Mouse (Mus musculus): Measurements from ENCODE around the gene Slc1a5. TPM values are rescaled to one million over a fixed set of nuclear protein-coding genes. Genes with fewer than 3 reads are reported as not detected.
A peak's percentile ranks its signal among the peaks of the same experiment; 100 is the strongest.

The Slc1a5 gene
- polyA plus RNA-seq, 1 experiment: 74.6 TPM

- no peak overlapping the region for H3K4me3 ChIP-seq (ENCODE audit: insufficient read depth, low read depth, low read length)
- no peaks in the 10 kb centered on the region for H3K27me3 ChIP-seq (replicated peaks; ENCODE audit: control insufficient read depth, insufficient read depth, low read length)
- WGBS: 68% methylated on average over 5 of the region's 5 CpGs
- TF ChIP-seq CTCF (conservative IDR thresholded peaks at IDR 0.05; ENCODE audit: insufficient read depth, insufficient read length, low read depth, low read length): no peak
- TF ChIP-seq POLR2A (IDR thresholded peaks at IDR 0.05; ENCODE audit: low read depth, low read length): no peak
- no peaks in the 10 kb centered on the region for H3K4me1 ChIP-seq (ENCODE audit: control insufficient read depth, insufficient read depth, low read length)
- H3K36me3 ChIP-seq (ENCODE audit: control insufficient read depth, insufficient read depth, low read length): no peaks in the 10 kb centered on the region
- peak overlapping the region; percentile 37 for H3K27ac ChIP-seq (ENCODE audit: insufficient read depth, low read depth, low read length)
- no peak for DNase-seq
Observed at GRCm38 (mm10) chr7:16761630-16762029, 19.5 kb upstream of the Slc1a5 start.

GRCm38 (mm10) chr7:16763463-16764218, 17.5 kb upstream of the Slc1a5 start:
- no peak for TF ChIP-seq POLR2A (IDR thresholded peaks at IDR 0.05; ENCODE audit: low read depth, low read length)
- TF ChIP-seq CTCF (conservative IDR thresholded peaks at IDR 0.05; ENCODE audit: insufficient read depth, insufficient read length, low read depth, low read length): no peak
- DNase-seq: no peak
- Histone ChIP-seq H3K4me3 (ENCODE audit: insufficient read depth, low read depth, low read length) (no peak overlapping the region), H3K27ac (ENCODE audit: insufficient read depth, low read depth, low read length) (no peak overlapping the region), H3K27me3 (replicated peaks; ENCODE audit: control insufficient read depth, insufficient read depth, low read length) (no peaks in the 10 kb centered on the region), H3K4me1 (ENCODE audit: control insufficient read depth, insufficient read depth, low read length) (no peaks in the 10 kb centered on the region), H3K36me3 (ENCODE audit: control insufficient read depth, insufficient read depth, low read length) (no peaks in the 10 kb centered on the region)
- WGBS: 85% methylated on average over 7 of the region's 7 CpGs

GRCm38 (mm10) chr7:16766443-16766842, 14.7 kb upstream of the Slc1a5 start:
- Histone ChIP-seq H3K27me3 (replicated peaks; ENCODE audit: control insufficient read depth, insufficient read depth, low read length) (no peaks in the 10 kb centered on the region), H3K4me1 (ENCODE audit: control insufficient read depth, insufficient read depth, low read length) (no peaks in the 10 kb centered on the region), H3K4me3 (ENCODE audit: insufficient read depth, low read depth, low read length) (no peak overlapping the region), H3K27ac (ENCODE audit: insufficient read depth, low read depth, low read length) (no peak overlapping the region), H3K36me3 (ENCODE audit: control insufficient read depth, insufficient read depth, low read length) (no peaks in the 10 kb centered on the region)
- TF ChIP-seq POLR2A (IDR thresholded peaks at IDR 0.05; ENCODE audit: low read depth, low read length) (no peak), CTCF (conservative IDR thresholded peaks at IDR 0.05; ENCODE audit: insufficient read depth, insufficient read length, low read depth, low read length) (no peak)
- no peak for DNase-seq
- WGBS: 81% methylated on average over 2 of the region's 2 CpGs

GRCm38 (mm10) chr7:16775888-16776287, 5.3 kb upstream of the Slc1a5 start:
- H3K27ac ChIP-seq (ENCODE audit: insufficient read depth, low read depth, low read length): 0 out of 2 replicates have a peak overlapping the region, but pooled peaks have one; percentile 27
- no peak overlapping the region for H3K4me3 ChIP-seq (ENCODE audit: insufficient read depth, low read depth, low read length)
- peaks cover 3% of the 10 kb centered on the region; the same call in 1 of the 2 replicates for H3K4me1 ChIP-seq (ENCODE audit: control insufficient read depth, insufficient read depth, low read length)
- DNase-seq: peak; percentile 58
- WGBS: 43% methylated on average over 5 of the region's 5 CpGs
- H3K27me3 ChIP-seq (replicated peaks; ENCODE audit: control insufficient read depth, insufficient read depth, low read length): no peaks in the 10 kb centered on the region
- H3K36me3 ChIP-seq (ENCODE audit: control insufficient read depth, insufficient read depth, low read length): no peaks in the 10 kb centered on the region
- no peak for TF ChIP-seq CTCF (conservative IDR thresholded peaks at IDR 0.05; ENCODE audit: insufficient read depth, insufficient read length, low read depth, low read length)
- no peak for TF ChIP-seq POLR2A (IDR thresholded peaks at IDR 0.05; ENCODE audit: low read depth, low read length)

- WGBS: 27% methylated on average over 5 of the region's 5 CpGs
- H3K36me3 ChIP-seq (ENCODE audit: control insufficient read depth, insufficient read depth, low read length): no peaks in the 10 kb centered on the region
- peaks cover 10% of the 10 kb centered on the region; the same call in 1 of the 2 replicates for H3K4me1 ChIP-seq (ENCODE audit: control insufficient read depth, insufficient read depth, low read length)
- no peak for TF ChIP-seq POLR2A (IDR thresholded peaks at IDR 0.05; ENCODE audit: low read depth, low read length)
- TF ChIP-seq CTCF (conservative IDR thresholded peaks at IDR 0.05; ENCODE audit: insufficient read depth, insufficient read length, low read depth, low read length): no peak
- H3K27me3 ChIP-seq (replicated peaks; ENCODE audit: control insufficient read depth, insufficient read depth, low read length): no peaks in the 10 kb centered on the region
- DNase-seq: peak; percentile 80
- H3K27ac ChIP-seq (ENCODE audit: insufficient read depth, low read depth, low read length): peak overlapping the region; percentile 75
- no peak overlapping the region for H3K4me3 ChIP-seq (ENCODE audit: insufficient read depth, low read depth, low read length)
Observed at GRCm38 (mm10) chr7:16780076-16780475, 1.1 kb upstream of the Slc1a5 start.

- Histone ChIP-seq H3K4me3 (ENCODE audit: insufficient read depth, low read depth, low read length) (peak overlapping the region; percentile 76), H3K27ac (ENCODE audit: insufficient read depth, low read depth, low read length) (peak overlapping the region; percentile 32), H3K27me3 (replicated peaks; ENCODE audit: control insufficient read depth, insufficient read depth, low read length) (no peaks in the 10 kb centered on the region), H3K36me3 (ENCODE audit: control insufficient read depth, insufficient read depth, low read length) (no peaks in the 10 kb centered on the region), H3K4me1 (ENCODE audit: control insufficient read depth, insufficient read depth, low read length) (peaks cover 10% of the 10 kb centered on the region; the same call in 1 of the 2 replicates)
- TF ChIP-seq CTCF (conservative IDR thresholded peaks at IDR 0.05; ENCODE audit: insufficient read depth, insufficient read length, low read depth, low read length): no peak
- no peak for TF ChIP-seq POLR2A (IDR thresholded peaks at IDR 0.05; ENCODE audit: low read depth, low read length)
- under 1% methylated on average over 10 of the region's 10 CpGs for WGBS
- DNase-seq: no peak
Observed at GRCm38 (mm10) chr7:16781555-16781815, 345 bp downstream of the Slc1a5 start.

- TF ChIP-seq POLR2A (IDR thresholded peaks at IDR 0.05; ENCODE audit: low read depth, low read length): no peak
- TF ChIP-seq CTCF (conservative IDR thresholded peaks at IDR 0.05; ENCODE audit: insufficient read depth, insufficient read length, low read depth, low read length): no peak
- H3K27me3 ChIP-seq (replicated peaks; ENCODE audit: control insufficient read depth, insufficient read depth, low read length): no peaks in the 10 kb centered on the region
- H3K4me1 ChIP-seq (ENCODE audit: control insufficient read depth, insufficient read depth, low read length): peaks cover 10% of the 10 kb centered on the region; the same call in 1 of the 2 replicates
- peak overlapping the region; percentile 96 for H3K27ac ChIP-seq (ENCODE audit: insufficient read depth, low read depth, low read length)
- no peaks in the 10 kb centered on the region for H3K36me3 ChIP-seq (ENCODE audit: control insufficient read depth, insufficient read depth, low read length)
- WGBS: under 1% methylated on average over 60 of the region's 60 CpGs
- peak overlapping the region; percentile 76 for H3K4me3 ChIP-seq (ENCODE audit: insufficient read depth, low read depth, low read length)
- DNase-seq: peak; percentile 13
Observed at GRCm38 (mm10) chr7:16781816-16782554, 845 bp downstream of the Slc1a5 start.

All from kidney, adult 2 months (tissue).